Mouse (Mus musculus) limb, embryonic 15.5 days (tissue): ENCODE data around the gene Hmgb1. TPM values are rescaled to one million over a fixed set of nuclear protein-coding genes. Genes with fewer than 3 reads are reported as not detected.
"Not testable (repeated sequence)": the region's sequence is repeated elsewhere in the genome, so short reads cannot be mapped to it uniquely, and the experiment has no call there.

ENCODE experiments used
- ATAC-seq: fragments of 200-750 bp; cut with Nextera tagmentation; 2 replicates; pipeline ENCODE4 v1.8.0; 2017; ENCODE audit warnings: low read depth, moderate TSS enrichment; ENCODE audit not compliant: insufficient number of reproducible peaks, low FRiP score, low TSS enrichment
- H3K27ac ChIP-seq: fragments of 300-500 bp; sonication (generic); 2 replicates; pipeline ENCODE4 v1.5.1; 2015; ENCODE audit warnings: moderate library complexity, mild to moderate bottlenecking, inconsistent platforms
- H3K27me3 ChIP-seq: fragments of 300-500 bp; sonication (generic); 2 replicates; pipeline ENCODE4 v1.6.1; 2015; ENCODE audit warnings: inconsistent platforms
- H3K36me3 ChIP-seq: fragments of 300-500 bp; sonication (generic); 2 replicates; pipeline ENCODE4 v1.6.1; 2015; ENCODE audit warnings: inconsistent platforms
- H3K4me1 ChIP-seq: fragments of 300-500 bp; sonication (generic); 2 replicates; pipeline ENCODE4 v1.6.1; 2015; ENCODE audit warnings: inconsistent platforms
- H3K4me2 ChIP-seq: fragments of 300-500 bp; sonication (generic); 2 replicates; pipeline ENCODE4 v1.6.1; 2015; ENCODE audit warnings: mild to moderate bottlenecking, inconsistent platforms
- H3K4me3 ChIP-seq: fragments of 300-500 bp; sonication (generic); 2 replicates; pipeline ENCODE4 v1.5.1; 2015; ENCODE audit warnings: mild to moderate bottlenecking, inconsistent platforms
- H3K9ac ChIP-seq: fragments of 300-500 bp; sonication (generic); 2 replicates; pipeline ENCODE4 v1.6.1; 2015; ENCODE audit warnings: inconsistent platforms
- H3K9me3 ChIP-seq: fragments of 300-500 bp; sonication (generic); 2 replicates; pipeline ENCODE4 v1.6.1; 2016; ENCODE audit warnings: inconsistent platforms
- WGBS: fragments of 180-500 bp; shearing (Covaris S2); methylation state at CpG from one replicate; pipeline ENCODE4 v1.1.7; 2015; 5-methylcytosine and 5-hydroxymethylcytosine counted together
- polyA plus RNA-seq: library from polyadenylated mRNA; unstranded; fragments of >200 nt; fragmentation: Nextera tagmentation; extraction: Ambion mirVana; gene quantifications from 2 replicates; pipeline ENCODE4 v1.2.1, GENCODE M21; 2015

Gene Hmgb1
- polyA plus RNA-seq, 1 experiment from 2014 or later, result 1,273 TPM

DNA sequence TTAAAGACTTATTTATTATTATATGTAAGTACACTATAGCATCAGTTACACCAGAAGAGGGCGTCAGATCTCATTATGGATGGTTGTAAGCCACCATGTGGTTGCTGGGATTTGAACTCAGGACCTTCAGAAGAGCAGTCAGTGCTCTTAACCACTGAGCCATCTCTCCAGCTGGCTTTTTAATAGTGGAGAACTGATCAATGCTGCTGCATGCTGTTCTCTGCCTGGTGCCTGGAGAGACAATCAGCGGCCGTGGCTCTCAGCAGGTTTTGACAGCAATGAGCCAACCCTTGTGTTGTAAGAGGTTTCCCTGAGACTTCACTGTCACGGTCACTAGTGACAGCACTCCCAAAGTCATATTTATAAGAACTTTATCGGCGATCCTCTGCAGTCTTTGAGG lies 46.2 kb downstream of the Hmgb1 start:
- ATAC-seq, H3K4me3 ChIP-seq: not testable (repeated sequence)
- 90% methylated on average over 6 of the region's 6 CpGs for WGBS

DNA sequence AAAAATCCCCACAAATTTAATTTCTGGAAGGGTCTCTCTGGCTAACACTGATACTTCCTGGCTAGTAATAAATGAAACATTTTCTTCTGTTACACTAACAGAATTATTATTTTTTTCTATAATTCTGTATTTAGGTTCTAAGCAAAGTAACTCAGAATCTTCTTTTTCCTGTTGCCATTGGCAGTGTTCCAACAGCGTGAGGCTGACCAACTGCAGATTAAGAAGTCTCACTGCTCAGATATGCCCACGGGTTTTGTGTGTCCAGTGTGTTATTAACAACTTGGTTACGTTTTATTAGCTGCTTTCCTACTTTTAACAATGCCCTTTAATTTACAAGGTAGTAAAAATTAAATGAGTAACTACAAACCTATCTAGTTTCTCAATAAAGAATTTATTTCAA lies 46.8 kb downstream of the Hmgb1 start:
- no peak for ATAC-seq
- Histone ChIP-seq H3K27ac (no peak overlapping the region), H3K4me1 (peaks cover 5% of the 10 kb centered on the region; the same call in 1 of the 2 replicates), H3K36me3 (no peaks in the 10 kb centered on the region), H3K4me3 (no peak overlapping the region), H3K4me2 (no peak overlapping the region), H3K9me3 (no peaks in the 10 kb centered on the region), H3K27me3 (no peaks in the 10 kb centered on the region), H3K9ac (no peak overlapping the region)
- WGBS, result 29% methylated on average over 3 of the region's 3 CpGs

More for the DNA sequence above, 46.2 kb downstream of the Hmgb1 start:
- not testable (repeated sequence) for H3K27ac ChIP-seq, H3K36me3 ChIP-seq, H3K9ac ChIP-seq, H3K4me1 ChIP-seq, H3K4me2 ChIP-seq, H3K27me3 ChIP-seq, H3K9me3 ChIP-seq

DNA sequence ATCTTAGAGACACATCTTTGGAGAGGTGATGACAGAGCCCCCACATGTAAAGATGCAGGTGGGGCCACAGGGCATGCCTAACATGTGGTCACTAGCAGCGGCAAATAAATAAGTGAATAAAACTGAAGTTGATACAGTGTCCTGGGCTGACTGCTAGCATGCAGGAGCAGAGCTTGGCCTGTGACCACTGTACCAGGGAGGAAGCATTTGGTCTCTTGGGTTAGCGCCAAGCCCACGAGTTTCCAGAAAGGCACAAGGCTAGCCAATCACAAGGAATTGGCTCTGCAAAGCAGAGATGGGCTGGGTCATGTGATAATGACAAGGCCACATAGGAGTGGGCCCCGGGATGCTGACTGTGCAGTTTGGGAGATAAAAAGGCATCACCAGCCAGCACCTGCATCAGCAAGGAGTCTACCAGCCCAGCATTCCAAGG lies 47.3 kb downstream of the Hmgb1 start:
- Histone ChIP-seq H3K4me3 (no peak overlapping the region), H3K9ac (no peak overlapping the region), H3K36me3 (no peaks in the 10 kb centered on the region), H3K27ac (no peak overlapping the region), H3K27me3 (no peaks in the 10 kb centered on the region), H3K4me2 (no peak overlapping the region), H3K9me3 (no peaks in the 10 kb centered on the region), H3K4me1 (peaks cover 5% of the 10 kb centered on the region; the same call in 1 of the 2 replicates)
- no peak for ATAC-seq
- WGBS, result 62% methylated on average over 4 of the region's 4 CpGs

DNA sequence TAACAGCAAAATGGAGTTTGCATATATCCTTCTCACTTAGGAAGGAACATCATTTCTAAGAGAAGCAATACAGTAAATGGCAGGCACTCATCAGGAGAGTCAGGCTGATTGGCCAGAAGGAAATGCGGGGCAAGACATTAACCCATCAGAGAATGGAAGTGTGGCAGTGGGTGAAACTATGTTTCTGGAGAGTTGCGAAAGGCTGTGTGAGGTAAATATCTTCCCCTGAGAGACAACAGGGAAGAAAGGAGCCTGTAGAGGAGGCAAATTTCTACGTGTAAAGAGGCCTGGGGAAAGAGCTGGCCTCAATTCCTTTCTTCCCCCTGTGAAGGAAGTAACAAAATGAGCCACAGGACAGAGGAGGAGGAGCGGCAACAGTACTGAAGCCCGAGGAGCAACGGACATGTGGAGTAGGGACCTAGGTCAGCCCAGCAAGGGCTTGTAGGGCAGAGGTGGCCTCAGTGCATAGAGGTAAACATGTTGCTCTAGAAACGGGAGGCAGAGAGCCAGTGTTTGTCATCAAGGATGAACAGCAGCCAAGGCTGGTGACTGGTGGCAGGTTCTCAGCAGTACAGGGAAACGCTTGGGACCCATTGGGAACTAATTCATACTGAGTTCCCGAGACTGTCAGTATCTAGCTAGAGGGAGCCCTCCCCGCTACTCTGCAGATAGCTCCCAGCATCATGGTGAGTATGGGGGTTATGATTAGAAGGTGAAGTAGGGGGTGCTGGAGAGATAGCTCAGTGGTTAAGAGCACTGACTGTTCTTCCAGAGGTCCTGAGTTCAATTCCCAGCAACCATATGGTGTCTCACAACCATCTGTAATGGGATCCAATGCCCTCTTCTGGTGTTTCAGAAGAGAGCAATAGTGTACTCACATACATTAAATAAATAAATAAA lies 48.6 kb downstream of the Hmgb1 start:
- Histone ChIP-seq H3K4me1 (peaks cover 5% of the 10 kb centered on the region; the same call in 1 of the 2 replicates), H3K36me3 (no peaks in the 10 kb centered on the region), H3K4me3 (no peak overlapping the region), H3K9me3 (no peaks in the 10 kb centered on the region), H3K27me3 (no peaks in the 10 kb centered on the region), H3K27ac (no peak overlapping the region), H3K9ac (no peak overlapping the region), H3K4me2 (no peak overlapping the region)
- no peak for ATAC-seq
- 79% methylated on average over 10 of the region's 10 CpGs for WGBS

DNA sequence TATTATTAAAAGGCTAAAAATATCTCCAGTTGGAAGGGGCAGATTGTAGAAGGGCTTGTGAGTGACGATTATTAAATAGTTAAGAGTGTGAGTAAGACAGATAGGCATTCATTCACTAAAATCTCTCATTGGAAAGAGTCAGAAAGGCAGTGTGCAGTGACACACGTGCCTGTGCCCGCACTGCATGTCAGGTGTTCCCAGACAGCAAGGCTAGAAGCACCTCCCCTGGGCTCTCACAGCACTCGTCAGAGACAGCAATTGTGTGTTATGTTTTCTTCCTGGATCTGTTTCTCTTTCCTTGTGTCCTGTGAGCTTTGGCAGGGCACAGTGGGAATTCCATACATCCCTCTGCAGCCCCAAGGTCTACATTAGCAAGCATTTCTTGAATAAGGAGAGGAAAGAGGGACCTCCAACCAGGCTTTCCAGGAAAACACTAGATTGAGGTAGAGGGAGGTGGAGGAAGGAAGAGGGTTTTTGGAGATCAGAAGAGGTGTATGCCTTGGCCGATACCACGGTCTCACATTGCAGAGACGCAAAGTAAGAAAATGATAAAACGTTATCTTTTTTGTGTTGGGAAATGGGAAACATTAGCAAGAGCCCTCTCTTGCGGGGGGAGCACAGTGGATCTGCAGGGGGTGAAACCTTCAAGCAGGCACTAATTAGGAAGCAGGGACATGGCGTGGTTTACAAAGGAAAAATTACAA lies 49.4 kb downstream of the Hmgb1 start:
- Histone ChIP-seq H3K4me1 (peaks cover 5% of the 10 kb centered on the region; the same call in 1 of the 2 replicates), H3K27me3 (no peaks in the 10 kb centered on the region), H3K9ac (no peak overlapping the region), H3K36me3 (no peaks in the 10 kb centered on the region), H3K4me2 (no peak overlapping the region), H3K27ac (no peak overlapping the region), H3K4me3 (no peak overlapping the region), H3K9me3 (no peaks in the 10 kb centered on the region)
- 66% methylated on average over 10 of the region's 10 CpGs for WGBS
- ATAC-seq, result no peak

DNA sequence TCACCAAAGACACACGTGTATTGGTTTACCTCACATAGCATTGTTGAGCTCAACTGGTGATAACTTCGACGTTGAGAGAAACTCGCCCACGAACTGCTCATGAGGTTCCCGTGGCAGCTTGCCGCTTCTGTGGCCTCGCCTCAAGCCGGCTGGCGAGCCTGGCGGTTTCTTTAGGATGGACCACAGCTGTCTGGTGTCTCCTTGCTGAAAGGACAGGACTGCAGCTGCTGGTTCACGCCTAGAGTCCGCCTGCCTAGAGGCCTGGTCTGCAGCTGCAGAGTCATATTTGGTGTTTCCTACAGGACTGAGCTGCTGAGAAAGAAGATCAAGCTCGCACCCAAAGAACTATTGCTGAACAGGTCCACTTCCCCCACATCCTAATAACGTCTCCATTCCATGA lies 55.8 kb downstream of the Hmgb1 start:
- Histone ChIP-seq H3K4me3 (no peak overlapping the region), H3K36me3 (no peaks in the 10 kb centered on the region), H3K27me3 (no peaks in the 10 kb centered on the region), H3K4me2 (no peak overlapping the region), H3K27ac (no peak overlapping the region), H3K9me3 (no peaks in the 10 kb centered on the region), H3K4me1 (peaks cover 8% of the 10 kb centered on the region; the same call in 1 of the 2 replicates), H3K9ac (no peak overlapping the region)
- 78% methylated on average over 15 of the region's 15 CpGs for WGBS
- ATAC-seq, result no peak

DNA sequence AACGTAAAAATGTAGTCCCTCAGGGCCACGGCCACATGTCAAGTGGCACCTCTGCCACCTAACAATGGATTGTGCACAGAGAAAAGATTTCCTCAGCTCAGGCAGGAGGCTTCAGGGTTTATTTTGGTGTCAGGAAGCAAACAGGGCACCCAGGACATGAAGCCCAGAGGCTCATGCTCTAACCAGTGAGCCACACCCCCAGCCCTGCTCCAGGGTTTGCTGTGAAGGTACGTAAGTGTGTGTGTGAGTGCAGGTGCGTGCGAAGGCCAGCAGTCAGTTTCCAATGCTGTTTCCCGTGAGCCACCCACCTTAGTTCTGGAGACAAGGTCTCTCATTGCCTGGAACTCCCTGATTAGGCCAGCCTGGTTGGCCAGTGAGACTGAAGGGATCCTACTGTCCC lies 60.5 kb downstream of the Hmgb1 start:
- Histone ChIP-seq H3K9ac (no peak overlapping the region), H3K27ac (no peak overlapping the region), H3K4me2 (no peak overlapping the region), H3K27me3 (no peaks in the 10 kb centered on the region), H3K36me3 (no peaks in the 10 kb centered on the region), H3K4me3 (no peak overlapping the region), H3K4me1 (peaks cover 8% of the 10 kb centered on the region; the same call in 1 of the 2 replicates), H3K9me3 (no peaks in the 10 kb centered on the region)
- ATAC-seq, result no peak
- WGBS, result 91% methylated on average over 6 of the region's 6 CpGs

DNA sequence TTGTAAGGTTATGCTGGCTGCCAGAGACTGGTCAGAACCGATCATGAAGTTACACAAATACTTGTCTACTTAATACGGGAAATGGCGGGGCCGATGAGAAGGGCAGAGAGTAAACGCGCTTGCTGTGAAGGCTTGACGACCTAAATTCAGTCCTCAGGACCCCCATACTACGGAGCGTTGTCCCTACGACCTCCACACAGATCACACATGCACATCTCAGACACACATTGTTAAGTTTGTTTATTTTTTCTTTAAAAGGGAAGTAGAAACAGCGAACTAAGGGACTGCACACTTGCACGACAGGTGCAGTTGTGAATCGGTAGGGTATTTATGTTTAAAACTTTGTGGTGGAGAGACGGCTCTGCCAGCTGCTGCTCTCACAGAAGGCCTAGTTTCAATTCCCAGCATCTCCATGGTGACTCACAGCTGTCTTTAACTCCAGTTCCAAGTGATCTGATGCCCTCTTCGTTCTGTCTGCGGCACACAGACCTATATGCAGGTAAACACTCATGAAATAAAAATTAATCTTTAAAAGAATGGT lies 64.9 kb downstream of the Hmgb1 start:
- 85% methylated on average over 16 of the region's 16 CpGs for WGBS
- Histone ChIP-seq H3K9ac (no peak overlapping the region), H3K27ac (no peak overlapping the region), H3K9me3 (no peaks in the 10 kb centered on the region), H3K27me3 (no peaks in the 10 kb centered on the region), H3K4me3 (no peak overlapping the region), H3K4me1 (peaks cover 12% of the 10 kb centered on the region; the same call in 1 of the 2 replicates), H3K36me3 (no peaks in the 10 kb centered on the region), H3K4me2 (no peak overlapping the region)
- ATAC-seq, result no peak

DNA sequence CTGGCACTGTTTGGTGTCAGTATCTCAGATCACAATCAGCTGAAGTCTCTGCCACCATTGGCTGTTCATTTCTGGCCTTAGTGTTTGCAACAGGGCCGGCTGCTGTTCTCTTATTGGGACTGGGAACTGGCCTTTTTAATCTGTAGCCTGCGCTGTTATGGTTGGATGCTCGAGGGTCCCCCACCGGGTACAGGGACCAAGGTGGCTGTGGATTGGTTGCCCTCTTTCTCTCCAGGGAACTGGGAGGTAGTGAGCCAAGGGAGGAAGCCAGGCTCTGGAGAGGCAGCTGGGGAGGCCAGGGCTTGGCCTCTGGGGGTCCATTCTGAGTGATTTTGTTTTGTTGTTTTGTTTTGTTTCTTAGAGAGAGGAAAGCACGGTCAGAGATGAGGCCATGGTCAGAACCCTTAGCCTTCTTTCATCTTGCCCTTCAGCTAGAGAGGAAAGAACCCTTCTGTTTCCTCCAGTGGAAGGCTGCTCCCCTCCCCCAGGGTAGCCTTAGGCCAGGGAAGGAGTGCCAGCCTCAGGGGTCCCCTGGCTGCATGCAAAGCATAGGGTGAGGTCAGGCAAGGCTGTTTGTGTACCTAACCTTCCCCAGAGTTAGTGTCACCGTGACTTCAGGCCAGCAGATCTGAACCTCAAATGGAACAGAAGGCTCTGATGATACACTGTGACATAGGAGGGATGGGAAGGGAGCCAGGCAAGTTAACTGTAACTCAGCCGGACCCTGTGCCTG lies 66.3 kb downstream of the Hmgb1 start:
- H3K4me3 ChIP-seq, result no peak overlapping the region
- 36% methylated on average over 7 of the region's 7 CpGs for WGBS
- peak overlapping the region; percentile 19; the same call in 1 of the 2 replicates for H3K27ac ChIP-seq
- H3K4me1 ChIP-seq, result peaks cover 12% of the 10 kb centered on the region; the same call in 1 of the 2 replicates
- no peaks in the 10 kb centered on the region for H3K9me3 ChIP-seq
- H3K27me3 ChIP-seq, result no peaks in the 10 kb centered on the region
- H3K4me2 ChIP-seq, result no peak overlapping the region
- H3K9ac ChIP-seq, result no peak overlapping the region
- no peaks in the 10 kb centered on the region for H3K36me3 ChIP-seq
- ATAC-seq, result no peak

DNA sequence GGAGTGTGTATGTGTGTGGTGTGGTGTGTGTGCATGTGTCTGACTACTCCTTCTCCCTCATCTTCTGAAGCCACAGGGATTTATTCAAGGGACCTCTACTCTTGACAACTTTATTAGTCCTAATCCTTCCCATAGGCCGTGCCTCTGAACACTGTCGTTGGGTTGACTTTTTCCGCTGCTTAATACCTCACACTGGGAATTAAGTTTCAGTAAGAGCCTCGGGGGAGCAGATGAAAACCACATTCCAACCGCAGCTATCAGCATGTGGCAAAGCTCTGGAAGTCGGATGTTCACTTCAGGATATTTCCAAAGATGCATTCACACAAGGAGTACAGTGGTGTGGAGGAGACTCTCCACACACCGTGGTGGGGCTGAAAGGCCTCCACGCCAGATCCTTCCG lies 69.7 kb downstream of the Hmgb1 start:
- no peaks in the 10 kb centered on the region for H3K9me3 ChIP-seq
- H3K9ac ChIP-seq, result no peak overlapping the region
- WGBS, result 32% methylated on average over 9 of the region's 9 CpGs
- H3K4me2 ChIP-seq, result no peak overlapping the region
- H3K36me3 ChIP-seq, result no peaks in the 10 kb centered on the region
- H3K4me3 ChIP-seq, result no peak overlapping the region
- peaks cover 12% of the 10 kb centered on the region; the same call in 1 of the 2 replicates for H3K4me1 ChIP-seq
- H3K27ac ChIP-seq, result no peak overlapping the region
- no peak for ATAC-seq
- no peaks in the 10 kb centered on the region for H3K27me3 ChIP-seq

DNA sequence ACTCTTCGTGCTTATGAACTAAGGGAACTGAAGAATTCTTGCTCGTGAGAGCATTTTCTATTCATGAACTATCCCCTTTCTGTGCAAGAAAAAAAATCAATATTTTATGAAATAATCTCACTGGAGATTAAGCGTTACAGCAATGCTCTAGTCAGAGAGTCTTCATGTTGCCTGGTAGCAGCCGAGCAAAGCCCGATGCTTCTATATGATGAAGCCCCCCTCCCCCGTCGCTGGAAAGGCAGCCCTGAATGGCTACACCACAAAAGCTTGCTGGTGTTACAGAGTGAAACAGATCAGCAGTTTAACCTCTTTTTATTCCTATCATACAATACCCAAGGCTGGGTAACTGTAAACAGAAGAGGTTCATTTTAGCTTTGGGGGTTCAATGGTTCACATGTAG lies 70.3 kb downstream of the Hmgb1 start:
- H3K36me3 ChIP-seq, result no peaks in the 10 kb centered on the region
- H3K4me1 ChIP-seq, result peaks cover 12% of the 10 kb centered on the region; the same call in 1 of the 2 replicates
- ATAC-seq, result no peak
- H3K27ac ChIP-seq, result no peak overlapping the region
- H3K4me3 ChIP-seq, result no peak overlapping the region
- no peaks in the 10 kb centered on the region for H3K27me3 ChIP-seq
- no peaks in the 10 kb centered on the region for H3K9me3 ChIP-seq
- no peak overlapping the region for H3K4me2 ChIP-seq
- WGBS, result 80% methylated on average over 7 of the region's 7 CpGs
- H3K9ac ChIP-seq, result no peak overlapping the region
